Mouse (Mus musculus) kidney, postnatal 10 days (tissue): ENCODE data around the gene Odc1.

ENCODE experiments used
- DNase-seq: peaks from one replicate; pipeline ENCODE4 v3.0.0; 2021; ENCODE audit warnings: mixed read lengths

The Odc1 gene

GRCm38 (mm10) chr12:17551208-17551995 is 6.8 kb downstream of the Odc1 start:
- DNase-seq = no peak

GRCm38 (mm10) chr12:17552420-17552819 is 7.8 kb downstream of the Odc1 start:
- DNase-seq = no peak

- no peak for DNase-seq
These were observed 8.4 kb downstream of the Odc1 start for GRCm38 (mm10) chr12:17552949-17553348.

DNA sequence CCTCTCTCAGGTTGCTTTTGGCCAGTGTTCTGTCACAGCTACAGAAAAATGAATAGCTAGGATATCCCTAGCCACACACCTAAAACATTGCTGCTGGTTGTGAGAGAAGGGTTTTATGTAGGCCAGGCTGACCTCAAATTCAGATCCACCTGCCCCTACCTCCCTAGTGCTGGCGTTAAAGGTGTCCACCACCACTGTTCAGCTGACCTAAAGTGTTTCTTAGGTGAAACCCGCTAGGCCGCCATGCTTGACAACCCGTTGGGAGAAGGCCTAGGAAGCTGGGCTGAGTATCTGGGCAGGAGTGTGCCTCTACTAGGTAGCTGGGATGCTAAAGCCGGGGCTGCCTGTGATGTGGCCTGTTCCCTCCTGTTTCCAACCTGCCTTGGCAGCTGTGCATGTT is 9.0 kb downstream of the Odc1 start:
- DNase-seq = no peak

DNA sequence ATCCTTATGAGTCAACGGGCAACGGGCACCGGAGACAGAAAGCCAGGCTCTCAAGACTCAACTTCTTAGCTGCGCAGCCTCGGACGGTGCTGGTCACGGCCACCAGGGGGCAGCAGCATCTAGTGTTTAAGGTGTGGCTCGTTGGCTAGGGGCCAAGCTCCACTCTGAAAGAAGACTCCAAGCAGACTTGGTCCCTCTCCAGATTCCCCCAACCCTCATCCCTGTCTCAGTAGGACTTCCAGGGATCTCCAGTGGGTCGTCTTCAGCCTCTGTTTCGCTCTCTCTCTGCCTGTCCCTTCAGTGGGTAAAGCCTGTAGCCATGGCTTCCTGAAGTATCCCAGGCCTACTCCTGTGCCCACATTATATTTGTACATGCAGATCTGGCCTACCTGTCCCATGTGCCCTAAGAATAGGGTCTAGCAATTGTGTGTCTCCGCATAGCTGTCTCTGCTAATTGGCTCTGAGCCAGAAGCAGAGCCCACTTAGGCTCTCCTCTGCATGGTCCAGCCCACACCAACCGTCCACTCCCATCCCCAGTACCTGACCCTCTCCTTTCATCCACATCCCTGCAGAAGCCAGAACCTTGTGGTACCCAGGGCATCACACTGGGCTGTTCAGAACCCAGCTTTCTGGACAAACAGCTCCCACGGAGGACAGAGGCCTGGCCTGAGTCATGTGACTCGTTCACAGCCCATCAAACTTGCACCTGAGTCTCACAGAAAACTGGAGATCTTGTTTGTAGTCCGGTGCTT is 9.8 kb downstream of the Odc1 start:
- DNase-seq = peak; percentile 95

DNA sequence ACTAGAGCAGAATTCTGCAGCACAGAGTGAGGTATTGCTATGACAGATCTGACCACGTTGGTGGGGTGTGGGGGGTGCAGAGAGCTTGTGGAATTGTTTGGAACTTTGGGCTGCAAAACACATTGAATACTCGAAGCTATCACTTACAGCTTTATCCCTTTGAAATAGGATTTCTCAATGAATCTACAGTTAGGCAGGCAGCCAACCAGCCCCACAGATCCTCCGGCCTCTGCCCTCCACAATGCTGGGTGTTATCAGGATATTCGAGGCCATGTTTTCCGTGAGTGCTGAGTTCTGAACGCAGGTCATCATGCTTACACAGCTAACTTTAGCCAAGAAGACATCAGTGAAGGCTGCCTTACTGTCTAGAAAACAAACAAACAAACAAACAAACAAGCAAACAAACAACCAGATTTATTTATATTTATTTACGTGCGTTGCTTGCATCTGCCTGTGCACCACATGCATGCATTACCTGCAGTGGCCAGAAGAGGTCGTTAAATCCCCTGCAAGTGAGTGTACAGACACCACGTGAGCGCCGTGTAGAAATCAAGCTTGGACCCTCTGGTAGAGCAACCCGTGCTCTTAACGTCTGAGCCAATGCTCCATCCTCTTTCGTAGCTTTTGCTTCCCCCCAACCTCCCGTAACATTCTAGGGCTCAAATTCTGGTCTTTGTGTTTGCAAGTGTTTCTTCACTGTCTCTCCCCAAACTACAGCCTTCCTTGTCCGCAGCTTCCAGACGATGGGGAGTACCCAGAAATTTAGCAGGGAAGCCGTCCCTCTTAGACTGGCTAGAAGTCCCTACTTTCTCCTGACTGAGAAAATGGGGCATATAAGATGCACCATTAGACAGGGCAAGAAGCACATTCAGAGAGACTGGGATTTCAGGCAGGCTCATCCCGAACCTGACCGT is 12.1 kb downstream of the Odc1 start:
- DNase-seq = peak; percentile 88

GRCm38 (mm10) chr12:17557344-17557966 is 12.9 kb downstream of the Odc1 start:
- no peak for DNase-seq

- DNase-seq = no peak
These were observed 13.4 kb downstream of the Odc1 start for GRCm38 (mm10) chr12:17557967-17558345.

DNA sequence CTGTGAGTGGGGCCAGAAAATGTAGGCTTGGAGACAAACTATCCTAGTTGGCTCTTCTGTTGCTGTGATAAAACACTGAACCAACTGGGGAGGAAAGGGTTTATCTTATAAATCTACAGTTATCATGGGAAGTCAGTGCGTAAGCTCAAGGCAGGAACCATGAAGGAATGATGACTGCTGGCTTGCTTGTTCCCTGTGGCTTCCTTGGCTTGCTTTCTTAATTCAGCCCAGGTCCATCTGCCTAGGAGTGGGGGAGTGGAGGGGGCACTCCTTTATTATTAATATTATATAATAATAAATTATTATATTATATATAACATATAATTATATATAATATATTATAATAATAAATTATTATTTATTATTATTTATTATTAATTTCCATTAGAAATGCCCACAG is 17.8 kb downstream of the Odc1 start:
- DNase-seq = no peak

DNA sequence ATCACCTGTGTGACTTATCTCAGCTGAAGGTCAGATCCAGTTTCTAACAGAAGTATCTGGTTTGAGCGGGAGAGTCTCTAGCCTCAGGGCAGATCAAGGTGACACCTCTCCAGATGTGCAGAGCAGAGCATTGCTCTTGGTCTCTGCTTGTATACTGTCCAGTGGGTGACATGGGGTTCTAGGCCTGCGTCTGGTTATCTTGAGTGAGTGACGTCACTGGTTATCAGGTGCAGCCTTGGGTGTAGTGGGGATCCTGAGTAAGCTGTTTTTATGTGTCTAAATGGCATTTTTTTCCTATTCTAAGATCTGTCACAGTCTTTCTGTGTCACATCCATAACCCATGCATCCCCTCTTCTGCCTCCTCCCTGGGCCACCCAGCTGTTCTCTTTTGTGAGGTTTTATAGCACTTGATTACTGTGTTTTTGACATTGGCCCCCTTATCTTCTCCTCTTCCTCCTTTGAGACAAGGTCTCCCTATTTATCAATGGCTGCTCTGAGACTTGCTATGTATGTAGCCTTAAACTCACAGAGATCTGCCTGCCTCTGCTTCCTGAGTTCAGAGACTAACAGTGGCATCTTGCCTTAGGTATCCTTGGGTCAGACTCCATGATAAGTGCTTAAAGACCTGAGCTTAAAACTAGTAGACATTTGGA is 20.9 kb downstream of the Odc1 start:
- no peak for DNase-seq

DNA sequence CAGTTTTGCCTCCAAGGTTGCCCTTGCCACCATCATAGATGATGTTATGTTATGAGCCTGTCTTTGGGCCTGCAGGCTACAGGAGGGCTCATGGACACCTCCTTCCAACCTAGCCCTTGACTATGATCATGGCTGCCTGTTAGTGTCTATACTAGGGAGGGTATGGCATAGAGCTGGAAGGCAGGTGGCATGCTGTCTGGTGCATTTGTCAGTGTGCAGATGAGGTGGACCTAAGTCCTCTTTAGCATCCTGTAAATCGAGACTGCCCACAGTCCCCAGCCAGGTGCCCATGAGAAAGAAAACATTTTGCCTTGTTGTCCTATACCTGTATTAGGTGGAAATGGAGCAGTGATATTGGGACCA is 21.4 kb downstream of the Odc1 start:
- no peak for DNase-seq

- no peak for DNase-seq
These were observed 24.0 kb downstream of the Odc1 start for GRCm38 (mm10) chr12:17568564-17568963.

DNA sequence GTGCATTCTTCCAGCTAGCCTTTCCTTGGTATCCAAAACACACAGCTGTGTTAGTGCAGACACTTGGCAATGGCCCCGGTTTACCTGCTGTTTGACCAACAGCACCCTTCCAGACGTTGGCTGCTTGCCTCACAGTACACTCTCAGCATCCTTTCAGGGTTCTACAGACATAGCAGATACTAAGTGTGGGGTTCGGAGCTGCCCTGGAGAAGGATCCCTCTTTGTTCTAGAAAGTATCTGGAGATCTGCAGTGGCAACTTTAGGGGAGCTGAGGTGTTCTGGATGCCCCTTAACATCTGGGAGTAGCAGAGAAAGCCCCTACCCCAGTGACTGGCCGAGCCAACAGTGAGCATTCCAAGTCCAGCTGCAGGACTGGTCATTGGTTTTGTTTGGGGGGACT is 30.0 kb downstream of the Odc1 start:
- DNase-seq = no peak

GRCm38 (mm10) chr12:17575156-17575910 is 30.7 kb downstream of the Odc1 start:
- no peak for DNase-seq

DNA sequence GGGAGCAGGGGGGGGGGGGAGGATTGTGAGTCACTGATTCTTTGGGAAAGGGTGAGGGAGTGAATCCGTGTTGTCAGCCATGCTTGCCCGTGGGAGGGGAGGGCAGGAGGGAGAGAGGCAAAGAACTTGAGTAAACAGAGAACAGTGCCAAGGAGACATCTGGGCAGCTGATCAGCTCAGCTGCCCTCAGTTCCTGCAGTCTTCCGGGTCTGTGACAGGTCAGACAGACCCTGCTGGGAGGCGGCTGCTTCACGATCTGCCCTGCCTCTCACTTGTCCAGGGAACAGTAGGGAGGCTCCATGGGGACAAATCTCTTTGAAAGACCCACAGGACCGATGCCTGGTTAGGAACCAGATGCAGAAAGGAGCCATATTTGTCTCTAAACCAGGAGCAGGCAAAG is 31.4 kb downstream of the Odc1 start:
- DNase-seq = peak; percentile 60

DNA sequence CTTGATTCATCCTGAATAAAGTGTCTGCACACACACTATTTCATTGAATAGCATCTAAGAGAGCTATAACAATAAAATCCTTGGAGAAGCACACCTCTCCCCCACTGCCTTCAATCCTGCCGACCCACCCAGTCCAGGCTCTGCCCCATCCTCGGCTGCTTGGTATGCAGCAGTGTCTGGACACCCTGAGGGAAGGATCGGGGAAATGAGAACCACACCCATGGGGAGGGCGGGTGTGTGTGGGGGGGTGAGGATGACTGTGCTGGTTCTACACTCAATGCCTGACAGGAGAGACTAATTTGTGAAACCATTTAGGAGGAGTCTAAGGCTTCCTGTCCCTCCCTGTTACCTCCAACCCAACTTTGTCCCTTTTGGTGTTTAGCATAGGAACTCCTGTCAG is 34.0 kb downstream of the Odc1 start:
- no peak for DNase-seq

- no peak for DNase-seq
These were observed 36.4 kb downstream of the Odc1 start for GRCm38 (mm10) chr12:17581001-17581400.

DNA sequence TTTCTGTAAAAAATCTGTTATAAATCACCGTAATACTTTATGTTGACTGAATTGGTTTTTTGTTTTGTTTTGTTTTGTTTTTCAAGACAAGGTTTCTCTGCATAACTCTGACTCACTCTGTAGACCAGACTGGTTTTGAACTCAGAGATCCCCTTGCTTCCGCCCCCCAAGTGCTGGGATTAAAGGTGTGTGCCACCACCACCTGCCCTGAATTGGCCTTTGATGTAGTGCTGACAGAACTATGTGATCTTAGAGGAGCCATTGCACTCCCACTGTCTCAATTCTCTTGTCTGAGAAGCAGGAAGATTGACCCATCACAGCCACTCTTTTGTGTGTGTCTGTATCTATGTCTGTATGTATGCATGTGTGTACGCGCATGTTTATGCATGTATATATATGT is 37.8 kb downstream of the Odc1 start:
- DNase-seq = no peak

- no peak for DNase-seq
These were observed 39.3 kb downstream of the Odc1 start for GRCm38 (mm10) chr12:17583860-17584259.

DNA sequence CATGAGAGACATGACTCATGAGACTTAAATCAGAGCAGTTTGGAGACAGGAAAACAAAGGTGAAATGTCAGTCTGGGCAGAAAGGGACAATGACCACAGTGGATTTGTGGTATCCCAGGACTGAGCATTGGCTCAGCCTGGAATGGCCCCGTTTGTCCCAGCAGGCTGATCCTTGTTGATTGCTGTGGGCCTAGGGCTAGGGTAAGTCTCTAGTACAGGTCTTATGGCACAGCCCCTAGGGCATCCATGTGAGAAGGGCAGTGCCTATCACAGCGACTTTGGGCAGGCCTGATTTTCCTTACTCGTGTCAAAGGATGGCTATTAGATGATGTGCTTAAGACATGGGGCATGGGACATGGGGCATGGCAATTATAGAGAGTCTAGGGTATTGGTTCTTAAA is 41.4 kb downstream of the Odc1 start:
- DNase-seq = no peak

DNA sequence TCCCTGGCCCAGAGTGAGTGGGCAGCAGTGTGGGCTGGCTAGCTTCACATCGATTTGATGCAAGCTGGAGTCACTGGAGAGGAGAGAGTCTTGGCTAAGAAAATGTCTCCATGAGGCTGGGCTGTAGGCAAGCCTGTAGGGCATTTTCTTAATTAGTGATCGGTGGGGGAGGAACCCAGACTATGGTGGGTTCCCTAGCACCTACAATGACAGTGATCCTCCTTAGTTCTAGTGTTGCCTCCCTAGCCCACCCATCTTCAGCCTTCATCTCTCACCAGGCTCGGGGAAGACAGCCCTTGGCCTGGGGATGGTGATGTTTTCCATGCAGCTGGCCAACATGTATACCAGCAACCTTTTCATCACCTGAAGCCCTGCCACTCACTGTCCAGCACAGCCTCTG is 43.8 kb downstream of the Odc1 start:
- DNase-seq = no peak
